11 mouse cellular contexts compared by ENCODE assay signal in genomic region chr7:126822741-126823140, GRCm38 (mm10). TPM values are rescaled to one million over a fixed set of nuclear protein-coding genes. Genes with fewer than 3 reads are reported as not detected.
DNase-seq lines count a peak whose midpoint lies in the region; ATAC-seq and TF ChIP-seq lines count a peak whose summit lies in the region.
"Had no signal": no experiment of that assay in that cellular context is flagged by ENCODE, and none has a peak within 500 bp of the region (broad histone marks: within the 10 kb centered on the region; RNA-seq: fewer than 3 reads in every experiment).

No protein-coding gene starts in this region.

- no peaks in the 10 kb centered on the region for H3K27me3 ChIP-seq in kidney, postnatal 0 days (ENCODE audit: insufficient read depth, low read length)
- H3K27me3 ChIP-seq in midbrain, embryonic 13.5 days = no peaks in the 10 kb centered on the region
- H3K27me3 ChIP-seq: Patski had no signal

- peak overlapping the region; percentile 51 for H3K4me2 ChIP-seq in kidney, postnatal 0 days (ENCODE audit: low read length)
- peak overlapping the region; percentile 54 for H3K4me2 ChIP-seq in midbrain, embryonic 13.5 days (replicated peaks)

- H3K36me3 ChIP-seq in kidney, postnatal 0 days (ENCODE audit: insufficient read depth, low read length) = no peaks in the 10 kb centered on the region
- H3K36me3 ChIP-seq in midbrain, embryonic 13.5 days = peaks cover 13% of the 10 kb centered on the region; the same call in 1 of the 2 replicates

- no peak overlapping the region for H3K4me3 ChIP-seq in kidney, postnatal 0 days (replicated peaks; ENCODE audit: low read depth, low read length)
- peak overlapping the region; percentile 70 for H3K4me3 ChIP-seq in midbrain, embryonic 13.5 days (replicated peaks)

- no peak for DNase-seq in kidney, postnatal 0 days (ENCODE audit: low spot score)
- no peak for DNase-seq in kidney, postnatal 4 days
- DNase-seq in cerebellum, postnatal 36 days = peak; percentile 53 to 56
- peak; percentile 25 to 29 for DNase-seq in heart, postnatal 36 days
- no peak for DNase-seq in urinary bladder, postnatal 25 days (ENCODE audit: low spot score)
- no peak for DNase-seq in urinary bladder, postnatal 4 days (ENCODE audit: low spot score in 2 of 2)
- no peak for DNase-seq in layer of hippocampus, postnatal 36 days

- no peak overlapping the region for H3K27ac ChIP-seq in kidney, postnatal 0 days
- H3K27ac ChIP-seq in midbrain, embryonic 13.5 days = peak overlapping the region; percentile 93

- TF ChIP-seq CTCF in kidney, postnatal 0 days (IDR thresholded peaks at IDR 0.05; ENCODE audit: low read depth) = no peak

- intact Hi-C loops in heart, postnatal 36 days (cut with DNase I) = loop anchor here (2.0 kb wide), 2 partner anchors 140 to 282 kb away; no protein-coding TSS in a partner anchor

- ATAC-seq in kidney, postnatal 0 days (replicated peaks; ENCODE audit: low FRiP score, low read depth) = no peak
- ATAC-seq in midbrain, embryonic 13.5 days = peak; percentile 31
- ATAC-seq: Patski had no signal

- H3K4me1 ChIP-seq in kidney, postnatal 0 days (replicated peaks; ENCODE audit: insufficient read depth, low read length) = peaks cover 4% of the 10 kb centered on the region; the same call in 1 of the 2 replicates
- H3K4me1 ChIP-seq in midbrain, embryonic 13.5 days (replicated peaks) = peaks cover 51% of the 10 kb centered on the region

- no peak overlapping the region for H3K9ac ChIP-seq in kidney, postnatal 0 days (ENCODE audit: low read depth, low read length)
- H3K9ac ChIP-seq in midbrain, embryonic 13.5 days (replicated peaks) = peak overlapping the region; percentile 87

- 20% methylated on average over 9 of the region's 9 CpGs for WGBS in kidney, postnatal 0 days
- 10% methylated on average over 9 of the region's 9 CpGs for WGBS in midbrain, embryonic 13.5 days

- no peaks in the 10 kb centered on the region for H3K9me3 ChIP-seq in kidney, postnatal 0 days (replicated peaks; ENCODE audit: low read length)
- H3K9me3 ChIP-seq in midbrain, embryonic 13.5 days = peaks cover 3% of the 10 kb centered on the region; the same call in 1 of the 2 replicates

RNA-seq across cellular contexts. Expression of gene 4930451I11Rik, which starts 8.7 kb away (rescaled TPM):
- polyA plus RNA-seq in kidney, postnatal 0 days (2015; fragmentation: Nextera tagmentation; extraction: Ambion mirVana) = 0.37 TPM in 1 of 2 replicates, not detected in the other
- total RNA-seq in heart, postnatal 36 days (2021) = not detected
- not detected in 2 replicates for polyA plus RNA-seq in midbrain, embryonic 13.5 days (2015; fragmentation: Nextera tagmentation; extraction: Ambion mirVana)
- not detected for total RNA-seq in layer of hippocampus, postnatal 36 days (2021)
- total RNA-seq: neutrophil, adult 5-6 weeks had no signal
- polyA plus RNA-seq: heart, embryonic 14.5 days; Patski had no signal

RNA-seq across cellular contexts. Expression of gene Doc2a, which starts 24.5 kb away (rescaled TPM):
- polyA plus RNA-seq in kidney, postnatal 0 days (2015; fragmentation: Nextera tagmentation; extraction: Ambion mirVana) = 7.6 and 7.7 TPM in 2 replicates
- total RNA-seq in heart, postnatal 36 days (2021) = not detected
- polyA plus RNA-seq in midbrain, embryonic 13.5 days (2015; fragmentation: Nextera tagmentation; extraction: Ambion mirVana) = 5.3 and 8.5 TPM in 2 replicates
- 10 to 100 TPM; 16.1 to 17.7 TPM for total RNA-seq in layer of hippocampus, postnatal 36 days (2021)
- total RNA-seq: neutrophil, adult 5-6 weeks had no signal
- polyA plus RNA-seq: Patski had no signal

RNA-seq across cellular contexts. Expression of gene Fam57b, which starts 25.3 kb away (rescaled TPM):
- 0.11 and 0.14 TPM in 2 replicates for polyA plus RNA-seq in kidney, postnatal 0 days (2015; fragmentation: Nextera tagmentation; extraction: Ambion mirVana)
- total RNA-seq in heart, postnatal 36 days (2021) = 1 to 10 TPM; 8.2 to 9.7 TPM
- polyA plus RNA-seq in midbrain, embryonic 13.5 days (2015; fragmentation: Nextera tagmentation; extraction: Ambion mirVana) = 48.3 and 52.6 TPM in 2 replicates
- total RNA-seq in layer of hippocampus, postnatal 36 days (2021) = 10 to 100 TPM; 75.1 to 83.3 TPM
- total RNA-seq: neutrophil, adult 5-6 weeks had no signal

RNA-seq across cellular contexts. Expression of gene Ppp4c, which starts 30.4 kb away (rescaled TPM):
- polyA plus RNA-seq in kidney, postnatal 0 days (2015; fragmentation: Nextera tagmentation; extraction: Ambion mirVana) = 189 and 192 TPM in 2 replicates
- total RNA-seq in heart, postnatal 36 days (2021) = 10 to 100 TPM; 36.1 to 36.5 TPM
- 224 and 241 TPM in 2 replicates for polyA plus RNA-seq in midbrain, embryonic 13.5 days (2015; fragmentation: Nextera tagmentation; extraction: Ambion mirVana)
- total RNA-seq in layer of hippocampus, postnatal 36 days (2021) = 10 to 100 TPM; 54.3 to 59.5 TPM

RNA-seq across cellular contexts. Expression of gene Hirip3, which starts 39.0 kb away (rescaled TPM):
- polyA plus RNA-seq in kidney, postnatal 0 days (2015; fragmentation: Nextera tagmentation; extraction: Ambion mirVana) = 16.3 and 20.5 TPM in 2 replicates
- total RNA-seq in heart, postnatal 36 days (2021) = 1 to 10 TPM; 6.1 to 6.6 TPM
- 26.8 and 28.5 TPM in 2 replicates for polyA plus RNA-seq in midbrain, embryonic 13.5 days (2015; fragmentation: Nextera tagmentation; extraction: Ambion mirVana)
- total RNA-seq in layer of hippocampus, postnatal 36 days (2021) = 10 to 100 TPM; 29.5 to 32.0 TPM

Comparison
In these comparisons a context has a peak if more than half of its experiments do, and no peak if none do; other contexts are left out.
1. DNase-seq: peak in cerebellum, postnatal 36 days (2 of 2) and heart, postnatal 36 days (2 of 2); none in kidney, postnatal 0 days (single experiment), kidney, postnatal 4 days (0 of 2), urinary bladder, postnatal 25 days (single experiment), urinary bladder, postnatal 4 days (0 of 2) and layer of hippocampus, postnatal 36 days (0 of 2).
2. RNA of gene Doc2a, which starts 24.5 kb away (total RNA-seq): 16.1 to 17.7 TPM in layer of hippocampus, postnatal 36 days; not detected in heart, postnatal 36 days; every median in the first group is over 10 times any median in the second.
3. RNA of gene Fam57b, which starts 25.3 kb away (total RNA-seq): 75.1 to 83.3 TPM in layer of hippocampus, postnatal 36 days; 8.2 to 9.7 TPM in heart, postnatal 36 days; every median in the first group is over 4 times any median in the second.